ENCODE assay signal across 9 mouse cellular contexts in the genomic region with DNA sequence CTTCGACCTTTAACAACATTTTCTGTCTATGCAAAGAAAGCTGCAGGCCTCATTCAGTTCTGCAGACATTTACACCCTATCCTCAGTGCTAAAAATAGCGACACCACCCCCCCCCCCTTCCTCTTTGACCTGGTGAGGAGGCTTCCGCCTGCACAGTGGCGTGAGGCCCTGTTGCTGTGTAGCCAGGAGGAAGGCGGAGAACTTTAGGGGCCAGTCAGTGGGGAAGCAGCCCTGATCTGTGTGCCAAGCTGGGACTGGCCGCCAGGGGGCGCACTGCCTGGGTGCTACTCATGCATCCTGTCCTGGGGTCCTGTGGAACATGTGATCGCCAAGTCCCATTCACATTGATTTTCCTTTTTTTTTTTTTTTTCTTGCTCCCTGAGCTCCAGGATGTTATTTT. TPM values are rescaled to one million over a fixed set of nuclear protein-coding genes. Genes with fewer than 3 reads are reported as not detected.
A peak's percentile ranks its signal among the peaks of the same experiment; 100 is the strongest.
DNase-seq lines count a peak whose midpoint lies in the region; ATAC-seq and TF ChIP-seq lines count a peak whose summit lies in the region.
"Had no signal": no experiment of that assay in that cellular context is flagged by ENCODE, and none has a peak within 500 bp of the region (broad histone marks: within the 10 kb centered on the region; RNA-seq: fewer than 3 reads in every experiment).

No protein-coding gene starts in this region.

- peak; percentile 88 for DNase-seq in MEL (ENCODE audit: low read depth, low spot score)
- peak; percentile 72 to 79 for DNase-seq in cerebellum, adult 2 months
- DNase-seq in hindbrain, embryonic 10.5 days (ENCODE audit: low spot score): peak; percentile 88
- DNase-seq in layer of hippocampus, postnatal 10 days (ENCODE audit: low spot score in 2 of 2): peak; percentile 90 to 93
- peak; percentile 94 for DNase-seq in lung, postnatal 0 days (ENCODE audit: low spot score)
- DNase-seq in ovary, postnatal 14 days (ENCODE audit: low spot score): peak; percentile 96
- DNase-seq in thymus, postnatal 14 days: peak; percentile 94

- no peaks in the 10 kb centered on the region; a peak in 1 of 4 replicates for H3K36me3 ChIP-seq in MEL (ENCODE audit: control insufficient read depth in 1 of 2, insufficient read depth in 2 of 2, low read length in 2 of 2)
- H3K36me3 ChIP-seq in hindbrain, embryonic 10.5 days: no peaks in the 10 kb centered on the region
- H3K36me3 ChIP-seq in lung, postnatal 0 days (ENCODE audit: insufficient read depth, low read length): no peaks in the 10 kb centered on the region

- H3K9ac ChIP-seq in MEL (ENCODE audit: control insufficient read depth, low read depth, low read length, poor library complexity, severe bottlenecking): no peak overlapping the region; the same call in 1 of the 2 replicates
- no peak overlapping the region for H3K9ac ChIP-seq in lung, postnatal 0 days (replicated peaks; ENCODE audit: low read depth)

- H3K9me3 ChIP-seq in MEL (replicated peaks; ENCODE audit: insufficient read depth, low read length): no peaks in the 10 kb centered on the region
- H3K9me3 ChIP-seq in hindbrain, embryonic 10.5 days: no peaks in the 10 kb centered on the region
- H3K9me3 ChIP-seq in lung, postnatal 0 days (ENCODE audit: low read length): no peaks in the 10 kb centered on the region

- 0 out of 2 replicates have a peak overlapping the region, but pooled peaks have one; percentile 11 for H3K4me2 ChIP-seq in lung, postnatal 0 days (replicated peaks; ENCODE audit: low read depth, low read length)

- H3K4me3 ChIP-seq in MEL (ENCODE audit: control insufficient read depth in 1 of 2, insufficient read depth in 1 of 2, low read depth in 2 of 2, low read length in 2 of 2): no peak overlapping the region
- H3K4me3 ChIP-seq in cerebellum, adult 2 months (replicated peaks; ENCODE audit: insufficient read depth, low read depth, low read length): no peak overlapping the region
- 0 out of 2 replicates have a peak overlapping the region, but pooled peaks have one; percentile 6 for H3K4me3 ChIP-seq in hindbrain, embryonic 10.5 days
- H3K4me3 ChIP-seq in lung, postnatal 0 days (ENCODE audit: low read depth, low read length): no peak overlapping the region
- H3K4me3 ChIP-seq: myocyte had no signal

- TF ChIP-seq RAD21 in MEL (IDR thresholded peaks at IDR 0.05; ENCODE audit: low read depth, low read length): peak; percentile 36

- no peak for TF ChIP-seq EP300 in MEL (IDR thresholded peaks at IDR 0.05; ENCODE audit: low read depth in 1 of 2, low read length in 2 of 2)
- TF ChIP-seq EP300 in lung, postnatal 0 days (IDR thresholded peaks at IDR 0.05): no peak

- peak; percentile 91 to 99 (median 92) for TF ChIP-seq CTCF in MEL (IDR thresholded peaks at IDR 0.05 in 2 of 3, conservative IDR thresholded peaks at IDR 0.05 in 1 of 3; ENCODE audit: control insufficient read depth in 1 of 3, insufficient read depth in 1 of 3, low read depth in 2 of 3, low read length in 3 of 3, poor library complexity in 1 of 3, severe bottlenecking in 1 of 3)
- TF ChIP-seq CTCF in cerebellum, adult 2 months (IDR thresholded peaks at IDR 0.05; ENCODE audit: borderline replicate concordance, insufficient read depth, low read depth, low read length): peak; percentile 88
- peak; percentile 97 for TF ChIP-seq CTCF in lung, postnatal 0 days (IDR thresholded peaks at IDR 0.05)

- no peaks in the 10 kb centered on the region for H3K27me3 ChIP-seq in MEL (ENCODE audit: control insufficient read depth in 1 of 2, insufficient read depth in 2 of 2, low read length in 2 of 2)
- no peaks in the 10 kb centered on the region for H3K27me3 ChIP-seq in cerebellum, adult 2 months (ENCODE audit: control insufficient read depth, insufficient read depth, low read length)
- no peaks in the 10 kb centered on the region for H3K27me3 ChIP-seq in hindbrain, embryonic 10.5 days (ENCODE audit: insufficient read depth, poor library complexity, severe bottlenecking)
- no peaks in the 10 kb centered on the region for H3K27me3 ChIP-seq in lung, postnatal 0 days (replicated peaks; ENCODE audit: insufficient read depth, low read length)

- H3K4me1 ChIP-seq in MEL (ENCODE audit: control insufficient read depth in 1 of 2, insufficient read depth in 2 of 2, low read length in 2 of 2): peaks cover 0 to 5% of the 10 kb centered on the region in 2 experiments; a peak in 2 of 4 replicates
- H3K4me1 ChIP-seq in cerebellum, adult 2 months (ENCODE audit: control insufficient read depth, insufficient read depth, low read length): peaks cover 12% of the 10 kb centered on the region
- H3K4me1 ChIP-seq in hindbrain, embryonic 10.5 days (replicated peaks): peaks cover 60% of the 10 kb centered on the region
- H3K4me1 ChIP-seq in lung, postnatal 0 days (ENCODE audit: insufficient read depth, low read depth, low read length): peaks cover 12% of the 10 kb centered on the region; the same call in 1 of the 2 replicates

- no peak overlapping the region for H3K27ac ChIP-seq in MEL (ENCODE audit: control insufficient read depth, low read depth, low read length)
- H3K27ac ChIP-seq in cerebellum, adult 2 months (ENCODE audit: insufficient read depth, low read length): 0 out of 2 replicates have a peak overlapping the region, but pooled peaks have one; percentile 5
- peak overlapping the region; percentile 83 for H3K27ac ChIP-seq in hindbrain, embryonic 10.5 days
- H3K27ac ChIP-seq in lung, postnatal 0 days (ENCODE audit: low read length): no peak overlapping the region

- H3K79me2 ChIP-seq in MEL (ENCODE audit: control insufficient read depth, insufficient read depth, low read length, poor library complexity): no peaks in the 10 kb centered on the region

- TF ChIP-seq POLR2A in MEL (IDR thresholded peaks at IDR 0.05; ENCODE audit: control insufficient read depth in 1 of 2, insufficient read depth in 1 of 2, low read depth in 1 of 2, low read length in 2 of 2, poor library complexity in 1 of 2): no peak
- no peak for TF ChIP-seq POLR2A in cerebellum, adult 2 months (IDR thresholded peaks at IDR 0.05; ENCODE audit: borderline replicate concordance, insufficient read depth, low read length)

- 0 out of 2 replicates have a peak, but pooled peaks have one; percentile 17 for ATAC-seq in frontal cortex, adult (ENCODE audit: low TSS enrichment)
- ATAC-seq in lung, postnatal 0 days: peak; percentile 94

- 19% methylated on average over 8 of the region's 8 CpGs for WGBS in cerebellum, adult 2 months
- WGBS in hindbrain, embryonic 10.5 days: 13% methylated on average over 8 of the region's 8 CpGs
- under 1% methylated on average over 8 of the region's 8 CpGs for WGBS in lung, postnatal 0 days

TF ChIP-seq in MEL, 35 proteins besides CTCF, POLR2A, EP300 and RAD21:
- TF ChIP-seq MAZ (IDR thresholded peaks at IDR 0.05; ENCODE audit: low read depth, low read length): 0 out of 2 replicates have a peak, but pooled peaks have one; percentile 37
- TF ChIP-seq MEF2A (IDR thresholded peaks at IDR 0.05; ENCODE audit: extremely low read depth, insufficient replicate concordance, low read depth, low read length, poor library complexity, severe bottlenecking): peak; percentile 93
- peak; percentile 75 for TF ChIP-seq SMC3 (IDR thresholded peaks at IDR 0.05; ENCODE audit: low read depth, low read length)
- no peak for TF ChIP-seq CHD2 (IDR thresholded peaks at IDR 0.05; ENCODE audit: low read length)
- TF ChIP-seq ELF1 (IDR thresholded peaks at IDR 0.05; ENCODE audit: low read depth, low read length): peak; percentile 44; the same call in 1 of the 2 replicates

RNA-seq across cellular contexts. Expression of a gene that starts 24.3 kb away (rescaled TPM):
- total RNA-seq in MEL (2012; rRNA removed): 15.4 and 15.9 TPM in 2 replicates
- 10 to 100 TPM in 1 of 2 experiments, not detected in 1; 34.4 TPM for polyA plus RNA-seq in MEL (2012; ENCODE audit: insufficient read depth in 1 of 2, insufficient read length in 2 of 2, low read depth in 1 of 2, low replicate concordance in 2 of 2, missing spikeins in 1 of 2)
- 43.2 and 47.6 TPM in 2 replicates for polyA plus RNA-seq in cerebellum, adult 2 months (2012; rRNA removed)
- polyA plus RNA-seq in hindbrain, embryonic 10.5 days (2016; fragmentation: Nextera tagmentation; extraction: Ambion mirVana): 114 and 127 TPM in 2 replicates
- 100 to 1,000 TPM; 288 to 295 TPM for total RNA-seq in layer of hippocampus, postnatal 10 days (2021)
- polyA plus RNA-seq in lung, postnatal 0 days (2015; fragmentation: Nextera tagmentation; extraction: Ambion mirVana): 60.3 and 74.8 TPM in 2 replicates

Comparison
In these comparisons a context has a peak if more than half of its experiments do, and no peak if none do; other contexts are left out.
1. H3K27ac ChIP-seq: peak in cerebellum, adult 2 months (single experiment) and hindbrain, embryonic 10.5 days (single experiment); none in MEL (single experiment) and lung, postnatal 0 days (single experiment).
2. Peak in every context shown above with its lines, with median percentiles within 50 percentile points of each other: DNase-seq and CTCF ChIP-seq.